8 mouse cellular contexts compared by ENCODE assay signal in the genomic region with DNA sequence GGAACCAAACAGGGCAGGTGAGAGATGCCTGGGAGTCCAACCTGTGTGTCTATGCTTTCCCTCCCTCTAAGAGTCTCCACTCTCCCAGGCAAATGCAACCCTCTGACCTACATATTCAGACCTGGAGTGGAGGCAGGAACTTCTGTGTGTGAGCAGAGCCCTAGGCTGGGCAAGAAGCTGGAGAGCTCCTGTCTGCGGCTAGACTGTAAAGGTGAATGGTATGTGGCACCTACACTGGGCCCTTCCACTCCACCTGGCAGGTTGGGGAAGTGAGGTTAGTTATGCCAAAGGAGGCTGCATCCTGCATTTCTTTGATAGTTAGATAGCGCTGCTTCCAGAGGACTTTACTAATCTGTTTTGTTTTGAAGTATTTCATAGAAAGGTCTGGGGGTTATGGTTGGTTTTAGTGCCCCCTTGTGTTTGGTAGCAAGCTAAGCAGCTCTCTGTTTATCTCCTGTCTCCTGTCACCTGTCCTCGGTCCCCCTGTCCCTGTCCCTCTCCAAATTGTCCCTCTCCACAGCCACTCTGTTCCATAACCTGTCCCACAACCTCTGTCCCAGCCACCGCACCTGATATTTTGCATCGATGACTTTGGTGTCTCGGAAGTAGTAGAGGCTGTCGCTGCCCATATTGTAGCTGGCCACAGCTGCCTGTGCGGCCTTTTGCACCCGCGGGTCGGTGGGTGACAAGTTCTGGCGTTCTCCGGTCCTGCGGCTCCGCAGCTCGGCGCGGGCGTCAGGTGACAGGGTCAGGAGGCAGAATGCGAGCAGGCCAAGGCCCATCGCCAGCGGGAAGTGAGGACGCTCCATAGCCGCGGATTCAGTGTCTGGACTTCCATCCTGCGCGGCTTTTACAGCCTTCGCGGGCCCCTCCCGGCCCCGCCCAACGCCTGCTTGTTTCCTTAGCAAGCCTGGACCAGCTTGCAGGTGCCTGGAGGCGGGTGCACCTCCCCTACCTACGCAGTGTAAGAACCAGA. TPM values are rescaled to one million over a fixed set of nuclear protein-coding genes. Genes with fewer than 3 reads are reported as not detected.
A peak's percentile ranks its signal among the peaks of the same experiment; 100 is the strongest.
DNase-seq lines count a peak whose midpoint lies in the region; ATAC-seq and TF ChIP-seq lines count a peak whose summit lies in the region.

No protein-coding gene starts in this region.

- peaks cover 3% of the 10 kb centered on the region; the same call in 1 of the 2 replicates for H3K4me1 ChIP-seq in liver, adult 2 months (ENCODE audit: control insufficient read depth, insufficient read depth, low read length)
- H3K4me1 ChIP-seq in neural tube, embryonic 12.5 days, result peaks cover 6% of the 10 kb centered on the region

- H3K4me2 ChIP-seq in neural tube, embryonic 12.5 days (replicated peaks), result peak overlapping the region; percentile 78

- TF ChIP-seq POLR2A in liver, adult 2 months (IDR thresholded peaks at IDR 0.05; ENCODE audit: extremely low read depth, insufficient read depth, low read length), result no peak

- peak; percentile 63 for DNase-seq in 3T3-L1 (ENCODE audit: low read depth, low spot score)
- peak; percentile 78 for DNase-seq in cerebellum, adult 9-10 months
- DNase-seq in frontal cortex, postnatal 25 days (ENCODE audit: low spot score in 2 of 2), result peak; percentile 6 to 15
- DNase-seq in induced T-regulatory cell, adult 2 months (ENCODE audit: low read depth), result peak; percentile 74
- peak; percentile 11 for DNase-seq in liver, adult 2 months (ENCODE audit: extremely low read depth, low read depth, low spot score)
- no peak for DNase-seq in testis, postnatal 10 days (ENCODE audit: low spot score)

- no peak overlapping the region; the same call in 1 of the 2 replicates for H3K9ac ChIP-seq in liver, adult 2 months (ENCODE audit: low read depth, low read length)
- H3K9ac ChIP-seq in neural tube, embryonic 12.5 days, result peak overlapping the region; percentile 70

- no peak overlapping the region for H3K27ac ChIP-seq in liver, adult 2 months (replicated peaks; ENCODE audit: insufficient read depth, low read depth, low read length)
- H3K27ac ChIP-seq in neural tube, embryonic 12.5 days, result no peak overlapping the region

- WGBS in liver, adult 2 months, result 10% methylated on average over 34 of the region's 34 CpGs
- WGBS in neural tube, embryonic 12.5 days, result 7% methylated on average over 34 of the region's 34 CpGs

- peak; percentile 63 for ATAC-seq in CD4-positive, CD25-positive, alpha-beta regulatory T cell, adult 4 months
- ATAC-seq in neural tube, embryonic 12.5 days (ENCODE audit: low FRiP score, low read depth), result no peak

- H3K27me3 ChIP-seq in liver, adult 2 months (ENCODE audit: control insufficient read depth, insufficient read depth, low read length), result no peaks in the 10 kb centered on the region
- H3K27me3 ChIP-seq in neural tube, embryonic 12.5 days (replicated peaks), result no peaks in the 10 kb centered on the region

- TF ChIP-seq CTCF in liver, adult 2 months (IDR thresholded peaks at IDR 0.05; ENCODE audit: low read depth, low read length), result 0 out of 2 replicates have a peak, but pooled peaks have one; percentile 13

- H3K79me2 ChIP-seq in liver, adult 2 months (ENCODE audit: control insufficient read depth, insufficient read depth, low read length), result no peaks in the 10 kb centered on the region

- H3K9me3 ChIP-seq in neural tube, embryonic 12.5 days, result no peaks in the 10 kb centered on the region

- H3K4me3 ChIP-seq in liver, adult 2 months (ENCODE audit: insufficient read depth, low read depth, low read length), result peak overlapping the region; percentile 38; the same call in 1 of the 2 replicates
- H3K4me3 ChIP-seq in neural tube, embryonic 12.5 days, result peak overlapping the region; percentile 38

- no peaks in the 10 kb centered on the region for H3K36me3 ChIP-seq in liver, adult 2 months (ENCODE audit: control insufficient read depth, insufficient read depth, low read length)
- no peaks in the 10 kb centered on the region for H3K36me3 ChIP-seq in neural tube, embryonic 12.5 days

RNA-seq across cellular contexts. Expression of gene Cst6, which starts 0.6 kb away (rescaled TPM):
- polyA plus RNA-seq in CD4-positive, CD25-positive, alpha-beta regulatory T cell, adult 4 months (2017; shearing (Covaris generic)), result 1 to 10 TPM; 2.7 to 3.2 TPM
- not detected in 2 replicates for total RNA-seq in liver, adult 2 months (2014; rRNA removed)
- not detected in 2 replicates for polyA plus RNA-seq in liver, adult 2 months (2012; rRNA removed)
- polyA plus RNA-seq in neural tube, embryonic 12.5 days (2016; fragmentation: Nextera tagmentation; extraction: Ambion mirVana), result 3.9 and 4.1 TPM in 2 replicates

RNA-seq across cellular contexts. Expression of gene Catsper1, which starts 13.3 kb away (rescaled TPM):
- polyA plus RNA-seq in CD4-positive, CD25-positive, alpha-beta regulatory T cell, adult 4 months (2017; shearing (Covaris generic)), result not detected
- not detected in 2 replicates for total RNA-seq in liver, adult 2 months (2014; rRNA removed)
- 0.05 TPM in 1 of 2 replicates, not detected in the other for polyA plus RNA-seq in liver, adult 2 months (2012; rRNA removed)
- polyA plus RNA-seq in neural tube, embryonic 12.5 days (2016; fragmentation: Nextera tagmentation; extraction: Ambion mirVana), result not detected in 2 replicates

RNA-seq across cellular contexts. Expression of gene Eif1ad, which starts 17.7 kb away (rescaled TPM):
- polyA plus RNA-seq in CD4-positive, CD25-positive, alpha-beta regulatory T cell, adult 4 months (2017; shearing (Covaris generic)), result 10 to 100 TPM; 46.1 to 57.1 TPM
- 12.7 and 14.0 TPM in 2 replicates for total RNA-seq in liver, adult 2 months (2014; rRNA removed)
- 23.9 and 25.9 TPM in 2 replicates for polyA plus RNA-seq in liver, adult 2 months (2012; rRNA removed)
- 69.7 and 70.9 TPM in 2 replicates for polyA plus RNA-seq in neural tube, embryonic 12.5 days (2016; fragmentation: Nextera tagmentation; extraction: Ambion mirVana)

RNA-seq across cellular contexts. Expression of gene Banf1, which starts 18.2 kb away (rescaled TPM):
- 100 to 1,000 TPM; 246 to 256 TPM for polyA plus RNA-seq in CD4-positive, CD25-positive, alpha-beta regulatory T cell, adult 4 months (2017; shearing (Covaris generic))
- 20.2 and 21.5 TPM in 2 replicates for total RNA-seq in liver, adult 2 months (2014; rRNA removed)
- 68.5 and 71.2 TPM in 2 replicates for polyA plus RNA-seq in liver, adult 2 months (2012; rRNA removed)
- polyA plus RNA-seq in neural tube, embryonic 12.5 days (2016; fragmentation: Nextera tagmentation; extraction: Ambion mirVana), result 344 and 354 TPM in 2 replicates

RNA-seq across cellular contexts. Expression of gene Sart1, which starts 39.7 kb away (rescaled TPM):
- 10 to 100 TPM; 18.1 to 30.1 TPM for polyA plus RNA-seq in CD4-positive, CD25-positive, alpha-beta regulatory T cell, adult 4 months (2017; shearing (Covaris generic))
- total RNA-seq in liver, adult 2 months (2014; rRNA removed), result 17.5 and 23.2 TPM in 2 replicates
- polyA plus RNA-seq in liver, adult 2 months (2012; rRNA removed), result 8.3 TPM in 2 replicates
- polyA plus RNA-seq in neural tube, embryonic 12.5 days (2016; fragmentation: Nextera tagmentation; extraction: Ambion mirVana), result 110 and 112 TPM in 2 replicates
